22 mouse cellular contexts compared by ENCODE assay signal in the genomic region with DNA sequence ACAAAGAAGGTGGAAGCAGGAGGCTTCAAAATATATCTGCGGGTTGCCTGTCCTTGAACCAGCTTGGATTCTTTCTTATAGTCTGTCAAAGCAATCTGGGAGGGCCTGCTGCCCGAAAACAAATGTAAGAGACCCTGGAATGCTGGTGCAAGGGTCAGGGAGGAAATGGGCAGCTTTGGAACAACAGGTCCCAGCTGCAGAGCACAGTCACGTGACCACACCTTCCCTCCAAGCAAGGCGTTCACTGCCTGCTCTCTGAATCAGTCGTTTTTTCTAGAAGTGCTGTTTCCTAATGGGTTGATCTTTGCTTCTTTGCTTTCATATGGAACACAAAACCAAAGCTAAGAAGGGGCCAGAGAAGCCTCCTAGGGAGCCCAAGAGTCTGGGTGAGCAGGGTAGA.
A peak's percentile ranks its signal among the peaks of the same experiment; 100 is the strongest.
DNase-seq lines count a peak whose midpoint lies in the region; ATAC-seq and TF ChIP-seq lines count a peak whose summit lies in the region.
"Had no signal": no experiment of that assay in that cellular context is flagged by ENCODE, and none has a peak within 500 bp of the region (broad histone marks: within the 10 kb centered on the region; RNA-seq: fewer than 3 reads in every experiment).

No protein-coding gene starts in this region.

- no peak for ATAC-seq in lung, postnatal 0 days
- no peak for ATAC-seq in megakaryocyte progenitor cell, adult 5-6 weeks (replicated peaks; ENCODE audit: poor library complexity)
- ATAC-seq: forebrain, postnatal 0 days; inflammation-experienced regulatory T-cells, adult 6 months; midbrain, embryonic 15.5 days had no signal

- 39% methylated on average over 5 of the region's 5 CpGs for WGBS in lung, postnatal 0 days

- H3K4me1 ChIP-seq in lung, postnatal 0 days (ENCODE audit: insufficient read depth, low read depth, low read length), result no peaks in the 10 kb centered on the region
- H3K4me1 ChIP-seq: heart, embryonic 15.5 days; hindbrain, embryonic 12.5 days; midbrain, embryonic 15.5 days; stomach, embryonic 15.5 days had no signal

- H3K4me3 ChIP-seq in gastrocnemius, adult 2 months, result no peak overlapping the region
- H3K4me3 ChIP-seq in lung, postnatal 0 days (ENCODE audit: low read depth, low read length), result no peak overlapping the region
- H3K4me3 ChIP-seq: embryonic facial prominence, embryonic 13.5 days; heart, adult 2 months; heart, embryonic 15.5 days; hindbrain, embryonic 12.5 days; midbrain, embryonic 15.5 days; stomach, embryonic 15.5 days had no signal

- TF ChIP-seq EP300 in lung, postnatal 0 days (IDR thresholded peaks at IDR 0.05), result no peak

- no peaks in the 10 kb centered on the region for H3K36me3 ChIP-seq in lung, postnatal 0 days (ENCODE audit: insufficient read depth, low read length)
- H3K36me3 ChIP-seq: heart, embryonic 15.5 days; hindbrain, embryonic 12.5 days; midbrain, embryonic 15.5 days; stomach, embryonic 15.5 days had no signal

- intact Hi-C loops in gastrocnemius, adult 2 months (cut with DNase I), result loop anchor here (10.0 kb wide), 1 partner anchor 102 kb away; no protein-coding TSS in a partner anchor

- no peak overlapping the region for H3K4me2 ChIP-seq in lung, postnatal 0 days (replicated peaks; ENCODE audit: low read depth, low read length)
- H3K4me2 ChIP-seq: embryonic facial prominence, embryonic 13.5 days; heart, embryonic 15.5 days; hindbrain, embryonic 12.5 days; midbrain, embryonic 15.5 days; stomach, embryonic 15.5 days had no signal

- H3K9ac ChIP-seq in lung, postnatal 0 days (replicated peaks; ENCODE audit: low read depth), result no peak overlapping the region
- H3K9ac ChIP-seq: embryonic facial prominence, embryonic 13.5 days; forebrain, postnatal 0 days; heart, embryonic 15.5 days; hindbrain, embryonic 12.5 days; liver, embryonic 14.5 days; midbrain, embryonic 15.5 days; stomach, embryonic 15.5 days had no signal

- no peaks in the 10 kb centered on the region for H3K9me3 ChIP-seq in lung, postnatal 0 days (ENCODE audit: low read length)
- H3K9me3 ChIP-seq: embryonic facial prominence, embryonic 13.5 days; heart, embryonic 15.5 days; hindbrain, embryonic 12.5 days; midbrain, embryonic 15.5 days; stomach, embryonic 15.5 days had no signal

- H3K27ac ChIP-seq in gastrocnemius, adult 2 months, result peak overlapping the region; percentile 48
- H3K27ac ChIP-seq in lung, postnatal 0 days (ENCODE audit: low read length), result no peak overlapping the region
- H3K27ac ChIP-seq: embryonic facial prominence, embryonic 13.5 days; heart, adult 2 months; heart, embryonic 15.5 days; hindbrain, embryonic 12.5 days; liver, embryonic 14.5 days; midbrain, embryonic 15.5 days; stomach, embryonic 15.5 days had no signal

- no peaks in the 10 kb centered on the region for H3K27me3 ChIP-seq in lung, postnatal 0 days (replicated peaks; ENCODE audit: insufficient read depth, low read length)
- H3K27me3 ChIP-seq: embryonic facial prominence, embryonic 13.5 days; heart, embryonic 15.5 days; hindbrain, embryonic 12.5 days; midbrain, embryonic 15.5 days; stomach, embryonic 15.5 days had no signal

- TF ChIP-seq CTCF in gastrocnemius, adult 2 months (IDR thresholded peaks at IDR 0.05), result no peak
- TF ChIP-seq CTCF in lung, postnatal 0 days (IDR thresholded peaks at IDR 0.05), result no peak

- no peak for DNase-seq in gastrocnemius, adult 2 months
- DNase-seq in gastrocnemius, adult 8-10 months (ENCODE audit: low spot score in 2 of 2), result no peak
- peak; percentile 34 for DNase-seq in lung, postnatal 25 days (ENCODE audit: low spot score)
- DNase-seq in lung, postnatal 0 days (ENCODE audit: low spot score), result no peak
- DNase-seq in embryo, embryonic 11 days, result peak; percentile 36
- DNase-seq in testis, postnatal 14 days (ENCODE audit: low spot score), result peak; percentile 40
- no peak for DNase-seq in left cerebral cortex, adult 9 months (ENCODE audit: low spot score in 2 of 2)
- DNase-seq: adrenal gland, postnatal 36 days; cerebellum, postnatal 10 days; forebrain, postnatal 0 days; gastrocnemius, postnatal 10 days; kidney, postnatal 10 days; thymus, postnatal 25 days had no signal

Comparison
In these comparisons a context has a peak if more than half of its experiments do, and no peak if none do; other contexts are left out.
1. DNase-seq: peak in lung, postnatal 25 days (single experiment), embryo, embryonic 11 days (single experiment) and testis, postnatal 14 days (single experiment); none in gastrocnemius, adult 2 months (single experiment), gastrocnemius, adult 8-10 months (0 of 2), lung, postnatal 0 days (single experiment) and left cerebral cortex, adult 9 months (0 of 2).